Mouse (Mus musculus): ENCODE results near the gene Nedd9.

GRCm38 (mm10) chr13:41482408-41483011 is 4.7 kb downstream of the Nedd9 start:
- no peak for TF ChIP-seq CTCF (IDR thresholded peaks at IDR 0.05; ENCODE audit: low read depth, low read length)
- no peak for TF ChIP-seq GATA1 (IDR thresholded peaks at IDR 0.05; ENCODE audit: borderline replicate concordance, low read length)
